Mouse (Mus musculus): ENCODE measurements around the gene Ccdc141.
A peak's percentile ranks its signal among the peaks of the same experiment; 100 is the strongest.

The Ccdc141 gene

GRCm38 (mm10) chr2:77174313-77174712, 3.9 kb upstream of the Ccdc141 start:
- DNase-seq (ENCODE audit: low spot score in 2 of 2), result no peak

- DNase-seq (ENCODE audit: low spot score in 2 of 2), result no peak
Measured at GRCm38 (mm10) chr2:77173821-77174220, 3.4 kb upstream of the Ccdc141 start.

- no peak for DNase-seq (ENCODE audit: low spot score in 2 of 2)
Measured at GRCm38 (mm10) chr2:77173366-77173765, 2.9 kb upstream of the Ccdc141 start.

GRCm38 (mm10) chr2:77172241-77172671, 1.8 kb upstream of the Ccdc141 start:
- peak in 1 of 2 experiments; percentile 4 for DNase-seq (ENCODE audit: low spot score in 2 of 2)

GRCm38 (mm10) chr2:77171444-77172240, 1.2 kb upstream of the Ccdc141 start:
- DNase-seq (ENCODE audit: low spot score in 2 of 2), result peak; percentile 32 to 40

GRCm38 (mm10) chr2:77169916-77170632, 362 bp downstream of the Ccdc141 start:
- peak; percentile 23 to 27 for DNase-seq (ENCODE audit: low spot score in 2 of 2)

- DNase-seq (ENCODE audit: low spot score in 2 of 2), result no peak
Measured at GRCm38 (mm10) chr2:77169218-77169617, 1.2 kb downstream of the Ccdc141 start.

GRCm38 (mm10) chr2:77168781-77169180, 1.7 kb downstream of the Ccdc141 start:
- DNase-seq (ENCODE audit: low spot score in 2 of 2), result no peak

- no peak for DNase-seq (ENCODE audit: low spot score in 2 of 2)
Measured at GRCm38 (mm10) chr2:77168081-77168685, 2.3 kb downstream of the Ccdc141 start.

- no peak for DNase-seq (ENCODE audit: low spot score in 2 of 2)
Measured at GRCm38 (mm10) chr2:77166366-77166765, 4.1 kb downstream of the Ccdc141 start.

- no peak for DNase-seq (ENCODE audit: low spot score in 2 of 2)
Measured at GRCm38 (mm10) chr2:77164662-77165061, 5.8 kb downstream of the Ccdc141 start.

- DNase-seq (ENCODE audit: low spot score in 2 of 2), result no peak
Measured at GRCm38 (mm10) chr2:77163381-77163780, 7.1 kb downstream of the Ccdc141 start.

- DNase-seq (ENCODE audit: low spot score in 2 of 2), result no peak
Measured at GRCm38 (mm10) chr2:77162135-77162534, 8.3 kb downstream of the Ccdc141 start.

- no peak for DNase-seq (ENCODE audit: low spot score in 2 of 2)
Measured at GRCm38 (mm10) chr2:77157546-77157945, 12.9 kb downstream of the Ccdc141 start.

GRCm38 (mm10) chr2:77154080-77154479, 16.4 kb downstream of the Ccdc141 start:
- DNase-seq (ENCODE audit: low spot score in 2 of 2), result no peak

GRCm38 (mm10) chr2:77151255-77151654, 19.2 kb downstream of the Ccdc141 start:
- no peak for DNase-seq (ENCODE audit: low spot score in 2 of 2)

GRCm38 (mm10) chr2:77149576-77149975, 20.9 kb downstream of the Ccdc141 start:
- no peak for DNase-seq (ENCODE audit: low spot score in 2 of 2)

- no peak for DNase-seq (ENCODE audit: low spot score in 2 of 2)
Measured at GRCm38 (mm10) chr2:77148215-77148614, 22.2 kb downstream of the Ccdc141 start.

- no peak for DNase-seq (ENCODE audit: low spot score in 2 of 2)
Measured at GRCm38 (mm10) chr2:77146968-77147367, 23.5 kb downstream of the Ccdc141 start.

GRCm38 (mm10) chr2:77146291-77146690, 24.1 kb downstream of the Ccdc141 start:
- DNase-seq (ENCODE audit: low spot score in 2 of 2), result no peak

- no peak for DNase-seq (ENCODE audit: low spot score in 2 of 2)
Measured at GRCm38 (mm10) chr2:77143536-77143935, 26.9 kb downstream of the Ccdc141 start.

GRCm38 (mm10) chr2:77138879-77139278, 31.6 kb downstream of the Ccdc141 start:
- DNase-seq (ENCODE audit: low spot score in 2 of 2), result no peak

GRCm38 (mm10) chr2:77134906-77135305, 35.5 kb downstream of the Ccdc141 start:
- no peak for DNase-seq (ENCODE audit: low spot score in 2 of 2)

Measured in urinary bladder, postnatal 36 days (tissue).